Mouse (Mus musculus) forebrain, embryonic 14.5 days (tissue): Measurements from ENCODE around the gene Tnni3k. TPM values are rescaled to one million over a fixed set of nuclear protein-coding genes. Genes with fewer than 3 reads are reported as not detected.

ENCODE experiments used
- ATAC-seq: fragments of 200-750 bp; cut with Nextera tagmentation; 2 replicates; pipeline ENCODE4 v1.8.0; 2017; ENCODE audit warnings: mild to moderate bottlenecking, moderate library complexity
- DNase-seq: peaks from one replicate; pipeline ENCODE4 v3.0.0-alpha.2; 2015; ENCODE audit warnings: low spot score
- H3K27ac ChIP-seq: fragments of 300-500 bp; sonication (generic); 2 replicates; pipeline ENCODE4 v1.5.1; 2014; ENCODE audit warnings: low read depth, mild to moderate bottlenecking, control low read depth, low read length, moderate library complexity
- H3K27me3 ChIP-seq: fragments of 300-500 bp; sonication (generic); replicated peaks from 2 replicates; pipeline ENCODE4 v1.6.1; 2014; ENCODE audit warnings: low read length, control low read depth, mixed read lengths; ENCODE audit not compliant: control insufficient read depth, insufficient read depth
- H3K36me3 ChIP-seq: fragments of 300-500 bp; sonication (generic); 2 replicates; pipeline ENCODE4 v1.6.1; 2014; ENCODE audit warnings: low read length, control low read depth; ENCODE audit not compliant: control insufficient read depth, insufficient read depth
- H3K4me1 ChIP-seq: fragments of 300-500 bp; sonication (generic); 2 replicates; pipeline ENCODE4 v1.6.1; 2014; ENCODE audit warnings: antibody characterized with exemption, low read length, control low read depth; ENCODE audit not compliant: control insufficient read depth, insufficient read depth
- H3K4me2 ChIP-seq: fragments of 300-500 bp; sonication (generic); 2 replicates; pipeline ENCODE4 v1.6.1; 2014; ENCODE audit warnings: mild to moderate bottlenecking, control low read depth, low read length
- H3K4me3 ChIP-seq: fragments of 300-500 bp; sonication (generic); 2 replicates; pipeline ENCODE4 v1.5.1; 2014; ENCODE audit warnings: low read depth, low read length, control low read depth
- H3K9ac ChIP-seq: fragments of 300-500 bp; sonication (generic); 2 replicates; pipeline ENCODE4 v1.6.1; 2014; ENCODE audit warnings: mild to moderate bottlenecking, low read length, control low read depth, moderate library complexity
- H3K9me3 ChIP-seq: fragments of 300-500 bp; sonication (generic); replicated peaks from 2 replicates; pipeline ENCODE4 v1.6.1; 2016; ENCODE audit warnings: low read length, control low read depth, mixed read lengths; ENCODE audit not compliant: control insufficient read depth
- WGBS: fragments of 180-500 bp; shearing (Covaris S2); extraction: QIAGEN DNeasy Blood & Tissue Kit; methylation state at CpG from one replicate; pipeline ENCODE4 v1.1.7; 2014; 5-methylcytosine and 5-hydroxymethylcytosine counted together
- polyA plus RNA-seq: library from polyadenylated mRNA; unstranded; fragments of >200 nt; fragmentation: Nextera tagmentation; extraction: Ambion mirVana; gene quantifications from 2 replicates; pipeline ENCODE4 v1.2.1, GENCODE M21; 2014

Tnni3k gene
- polyA plus RNA-seq, 1 experiment from 2014 or later = 0.10 TPM

- 52% methylated on average over 3 of the region's 3 CpGs for WGBS
Measured at GRCm38 (mm10) chr3:154758089-154758488, 297.1 kb downstream of the Tnni3k start.

GRCm38 (mm10) chr3:154755225-154755624 is 300.0 kb downstream of the Tnni3k start:
- Histone ChIP-seq H3K27me3 (no peaks in the 10 kb centered on the region), H3K36me3 (no peaks in the 10 kb centered on the region), H3K27ac (no peak overlapping the region), H3K4me3 (no peak overlapping the region), H3K9me3 (no peaks in the 10 kb centered on the region), H3K4me2 (no peak overlapping the region), H3K4me1 (no peaks in the 10 kb centered on the region), H3K9ac (no peak overlapping the region)
- DNase-seq = no peak
- 95% methylated on average over 3 of the region's 3 CpGs for whole genome bisulfite sequencing
- ATAC-seq = no peak

More at GRCm38 (mm10) chr3:154758089-154758488, 297.1 kb downstream of the Tnni3k start:
- ATAC-seq = peak; percentile 68
- no peak overlapping the region for H3K4me2 ChIP-seq
- no peaks in the 10 kb centered on the region for H3K36me3 ChIP-seq
- H3K9me3 ChIP-seq = no peaks in the 10 kb centered on the region
- no peak overlapping the region for H3K27ac ChIP-seq
- H3K27me3 ChIP-seq = no peaks in the 10 kb centered on the region
- DNase-seq = peak; percentile 53
- H3K4me1 ChIP-seq = no peaks in the 10 kb centered on the region
- H3K4me3 ChIP-seq = no peak overlapping the region
- no peak overlapping the region for H3K9ac ChIP-seq

GRCm38 (mm10) chr3:154754505-154754904 is 300.7 kb downstream of the Tnni3k start:
- H3K27me3 ChIP-seq = no peaks in the 10 kb centered on the region
- ATAC-seq = no peak
- H3K4me2 ChIP-seq = no peak overlapping the region
- WGBS = 55% methylated on average over 3 of the region's 3 CpGs
- no peak for DNase-seq
- no peak overlapping the region for H3K27ac ChIP-seq
- no peaks in the 10 kb centered on the region for H3K4me1 ChIP-seq
- H3K36me3 ChIP-seq = no peaks in the 10 kb centered on the region
- no peaks in the 10 kb centered on the region for H3K9me3 ChIP-seq
- no peak overlapping the region for H3K9ac ChIP-seq
- H3K4me3 ChIP-seq = no peak overlapping the region

- 97% methylated on average over 2 of the region's 2 CpGs for WGBS
- Histone ChIP-seq H3K4me3 (no peak overlapping the region), H3K27me3 (no peaks in the 10 kb centered on the region), H3K36me3 (no peaks in the 10 kb centered on the region), H3K4me2 (no peak overlapping the region), H3K27ac (no peak overlapping the region), H3K9ac (no peak overlapping the region), H3K4me1 (peaks cover 8% of the 10 kb centered on the region), H3K9me3 (no peaks in the 10 kb centered on the region)
- no peak for DNase-seq
- ATAC-seq = no peak
Measured at GRCm38 (mm10) chr3:154744317-154744716, 310.9 kb downstream of the Tnni3k start.

GRCm38 (mm10) chr3:154742927-154743326 is 312.3 kb downstream of the Tnni3k start:
- H3K4me3 ChIP-seq = no peak overlapping the region
- peak; percentile 30 for DNase-seq
- peaks cover 8% of the 10 kb centered on the region for H3K4me1 ChIP-seq
- 21% methylated on average over 5 of the region's 5 CpGs for WGBS
- H3K27me3 ChIP-seq = no peaks in the 10 kb centered on the region
- no peaks in the 10 kb centered on the region for H3K9me3 ChIP-seq
- no peak overlapping the region for H3K27ac ChIP-seq
- H3K9ac ChIP-seq = no peak overlapping the region
- H3K36me3 ChIP-seq = no peaks in the 10 kb centered on the region
- peak; percentile 23; the same call in 1 of the 2 replicates for ATAC-seq
- H3K4me2 ChIP-seq = no peak overlapping the region

GRCm38 (mm10) chr3:154741496-154741895 is 313.7 kb downstream of the Tnni3k start:
- H3K9ac ChIP-seq = no peak overlapping the region
- no peak overlapping the region for H3K27ac ChIP-seq
- H3K4me1 ChIP-seq = peaks cover 8% of the 10 kb centered on the region
- H3K4me2 ChIP-seq = no peak overlapping the region
- no peaks in the 10 kb centered on the region for H3K27me3 ChIP-seq
- no peak overlapping the region for H3K4me3 ChIP-seq
- WGBS = 44% methylated on average over 5 of the region's 5 CpGs
- no peak for ATAC-seq
- no peaks in the 10 kb centered on the region for H3K36me3 ChIP-seq
- DNase-seq = no peak
- no peaks in the 10 kb centered on the region for H3K9me3 ChIP-seq

Other genes with a start within 250 kb of the Tnni3k start
- 24.8 and 26.9 TPM in 2 replicates for gene Fpgt, start 38.0 kb upstream of the Tnni3k start, polyA plus RNA-seq
- 1.2 and 1.8 TPM in 2 replicates for gene Lrriq3, start 38.0 kb upstream of the Tnni3k start, polyA plus RNA-seq